Mouse (Mus musculus) MEL (cell line): ENCODE results near the gene Hes3.

Experiments used
- CTCF ChIP-seq, 3 experiments: IDR thresholded peaks in 2 of 3; conservative IDR thresholded peaks in 1 of 3; 2 replicates each; pipeline ENCODE4 v1.5.1; 2011 to 2012; ENCODE audit warnings: low read length in 3 of 3, low read depth in 2 of 3, mild to moderate bottlenecking in 2 of 3, improper control_type of control experiment in 1 of 3, inconsistent platforms in 1 of 3, mixed read lengths in 1 of 3, moderate library complexity in 1 of 3; ENCODE audit not compliant: control insufficient read depth in 1 of 3, insufficient read depth in 1 of 3, poor library complexity in 1 of 3, severe bottlenecking in 1 of 3
- GATA1 ChIP-seq: IDR thresholded peaks from 2 replicates; pipeline ENCODE4 v1.6.1; 2011; ENCODE audit warnings: low read depth, low read length, improper control_type of control experiment
- KAT2A ChIP-seq: conservative IDR thresholded peaks from 2 replicates; pipeline ENCODE4 v1.6.1; 2012; ENCODE audit warnings: low read depth, low read length, improper control_type of control experiment, inconsistent platforms
- MXI1 ChIP-seq: IDR thresholded peaks from 2 replicates; pipeline ENCODE4 v1.6.1; 2011; ENCODE audit warnings: mild to moderate bottlenecking, low read depth, low read length, improper control_type of control experiment
- POLR2A ChIP-seq, 2 experiments: IDR thresholded peaks; 2 replicates each; pipeline ENCODE4 v1.6.1; 2011 to 2012; ENCODE audit warnings: low read length in 2 of 2, mild to moderate bottlenecking in 2 of 2, control low read depth in 1 of 2, improper control_type of control experiment in 1 of 2, low read depth in 1 of 2, moderate library complexity in 1 of 2; ENCODE audit not compliant: control insufficient read depth in 1 of 2, insufficient read depth in 1 of 2, poor library complexity in 1 of 2
- TAL1 ChIP-seq: IDR thresholded peaks from 2 replicates; pipeline ENCODE4 v1.6.1; 2012; ENCODE audit warnings: mild to moderate bottlenecking, inconsistent platforms, low read length, moderate library complexity, mixed read lengths
- ZKSCAN1 ChIP-seq: IDR thresholded peaks from 2 replicates; pipeline ENCODE4 v1.6.1; 2012; ENCODE audit warnings: low read depth, mild to moderate bottlenecking, inconsistent platforms, low read length, improper control_type of control experiment, moderate library complexity

DNA sequence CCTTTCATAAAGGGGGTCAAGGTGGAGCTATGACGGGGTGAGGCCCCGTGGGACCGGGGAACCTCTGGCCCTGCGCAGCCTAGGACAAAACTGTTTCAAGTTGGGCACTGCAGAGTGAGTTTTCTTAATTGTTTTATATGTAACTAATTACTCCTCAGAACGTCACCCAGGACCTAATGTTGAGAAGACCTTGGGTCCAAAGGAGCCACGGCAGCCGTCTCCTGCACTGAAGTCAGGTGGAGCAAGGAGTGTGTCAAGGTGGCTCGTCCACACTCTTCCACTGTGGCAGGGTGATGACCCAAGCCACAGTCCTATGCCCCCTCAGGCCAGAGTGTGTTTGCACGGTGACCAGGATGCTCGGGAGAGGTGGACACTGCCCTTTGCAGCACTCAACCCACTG lies 11.7 kb upstream of the Hes3 start:
- TF ChIP-seq POLR2A (IDR thresholded peaks at IDR 0.05; ENCODE audit: control insufficient read depth in 1 of 2, insufficient read depth in 1 of 2, low read depth in 1 of 2, low read length in 2 of 2, poor library complexity in 1 of 2) (no peak), MXI1 (no peak), GATA1 (no peak), ZKSCAN1 (no peak), KAT2A (no peak), CTCF (IDR thresholded peaks at IDR 0.05 in 2 of 3, conservative IDR thresholded peaks at IDR 0.05 in 1 of 3; ENCODE audit: control insufficient read depth in 1 of 3, insufficient read depth in 1 of 3, low read depth in 2 of 3, low read length in 3 of 3, poor library complexity in 1 of 3, severe bottlenecking in 1 of 3) (no peak), TAL1 (no peak)
